Mouse (Mus musculus): Measurements from ENCODE around the gene Mink1. TPM values are rescaled to one million over a fixed set of nuclear protein-coding genes. Genes with fewer than 3 reads are reported as not detected.

Gene Mink1
- total and polyA plus RNA-seq, 2 experiments from 2014 or later: 5.0 to 20.4 TPM

DNA sequence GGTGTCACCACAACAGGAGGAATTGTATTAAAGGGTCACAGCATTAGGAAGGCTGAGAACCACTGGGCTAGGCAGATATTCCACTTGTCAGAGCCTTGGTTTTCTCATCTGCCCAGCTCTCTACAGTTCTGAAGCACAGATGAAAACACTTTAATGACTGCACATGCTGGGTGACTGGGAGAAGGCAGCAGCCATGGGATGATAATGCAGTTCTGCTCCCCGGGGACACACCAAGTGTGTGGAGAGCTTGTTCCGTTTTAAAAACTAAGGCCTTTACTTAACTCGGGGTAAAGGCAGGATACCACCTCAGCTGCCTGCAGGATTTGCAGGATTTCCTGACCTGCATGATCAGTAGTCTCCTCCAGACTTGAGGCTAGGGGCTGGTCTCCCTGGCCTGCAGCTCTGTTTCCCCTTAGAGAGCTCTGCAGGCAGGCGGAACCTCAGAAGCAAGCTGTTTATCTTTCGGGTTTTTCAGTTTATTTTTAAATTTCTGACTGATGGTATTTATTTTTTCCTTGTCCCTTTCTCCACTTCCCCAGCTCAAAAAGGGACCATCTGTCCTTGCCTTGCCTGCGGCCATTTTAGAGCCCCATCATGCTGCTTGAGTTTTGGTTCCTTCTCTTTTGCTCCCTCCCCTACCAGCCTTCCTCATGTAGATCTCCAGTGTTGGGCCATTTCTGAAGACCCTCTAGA lies 20.5 kb downstream of the Mink1 start:
- TF ChIP-seq EP300 (IDR thresholded peaks at IDR 0.05; ENCODE audit: low read depth) (no peak), CTCF (IDR thresholded peaks at IDR 0.05; ENCODE audit: low read depth) (no peak)
- Histone ChIP-seq H3K4me2 (ENCODE audit: low read depth, low read length) (no peak overlapping the region), H3K9ac (replicated peaks; ENCODE audit: low read depth, low read length) (no peak overlapping the region), H3K4me3 (ENCODE audit: low read depth, low read length) (no peak overlapping the region), H3K36me3 (replicated peaks; ENCODE audit: control insufficient read depth, insufficient read depth, low read length) (no peaks in the 10 kb centered on the region), H3K4me1 (ENCODE audit: control insufficient read depth, insufficient read depth) (peaks cover 36% of the 10 kb centered on the region), H3K27me3 (ENCODE audit: control insufficient read depth, insufficient read depth, low read length) (no peaks in the 10 kb centered on the region), H3K27ac (ENCODE audit: low read depth) (peak overlapping the region; percentile 47), H3K9me3 (replicated peaks; ENCODE audit: control insufficient read depth, low read length) (no peaks in the 10 kb centered on the region)
- DNase-seq (ENCODE audit: low spot score) (no peak), ATAC-seq (ENCODE audit: insufficient read depth, low read depth) (0 out of 2 replicates have a peak, but pooled peaks have one; percentile 15)
- 40% methylated on average over 6 of the region's 6 CpGs for WGBS

DNA sequence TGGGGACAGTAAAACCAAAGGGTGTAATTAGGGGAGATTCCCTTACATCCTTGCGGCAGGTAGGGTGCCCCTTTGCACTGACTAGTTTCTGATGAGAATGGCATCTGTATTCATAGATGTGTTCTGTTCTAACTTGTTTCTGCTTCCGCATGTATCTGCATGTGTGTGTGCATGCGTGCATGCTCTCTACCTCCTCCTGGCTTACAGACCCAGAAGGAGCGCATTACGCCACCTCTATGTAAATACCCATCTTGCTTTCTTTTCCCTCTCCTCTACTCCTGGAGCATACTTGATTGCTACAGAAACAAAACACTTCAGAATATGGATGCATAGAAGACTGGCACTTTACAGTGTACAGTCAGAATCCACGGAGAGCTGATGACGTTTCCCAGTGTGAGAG lies 21.1 kb downstream of the Mink1 start:
- TF ChIP-seq CTCF (IDR thresholded peaks at IDR 0.05; ENCODE audit: low read depth) (no peak), EP300 (IDR thresholded peaks at IDR 0.05; ENCODE audit: low read depth) (no peak)
- DNase-seq (ENCODE audit: low spot score): no peak
- peaks cover 36% of the 10 kb centered on the region for H3K4me1 ChIP-seq (ENCODE audit: control insufficient read depth, insufficient read depth)

DNA sequence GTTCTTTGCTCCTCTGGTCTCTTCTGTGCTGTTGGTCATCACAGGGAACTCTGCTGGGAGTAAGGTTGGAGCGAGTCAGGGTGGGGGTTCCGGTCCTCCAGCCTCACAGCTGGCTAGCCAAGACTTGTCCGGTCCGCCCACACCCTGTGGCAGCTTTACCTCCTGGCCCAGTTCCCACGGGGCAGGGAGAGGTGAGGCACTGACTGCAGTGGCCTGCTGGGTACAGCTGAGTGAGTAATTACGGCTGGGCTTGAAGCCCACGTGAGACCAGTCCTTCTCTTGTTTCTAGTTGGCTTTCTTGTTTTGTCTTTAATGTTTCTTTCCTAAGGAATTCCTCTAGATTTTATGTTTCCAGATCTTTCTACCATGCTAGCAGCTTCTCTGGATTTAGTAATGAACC lies 22.8 kb downstream of the Mink1 start:
- Histone ChIP-seq H3K4me1 (ENCODE audit: control insufficient read depth, insufficient read depth) (peaks cover 34% of the 10 kb centered on the region), H3K9ac (replicated peaks; ENCODE audit: low read depth, low read length) (no peak overlapping the region), H3K36me3 (replicated peaks; ENCODE audit: control insufficient read depth, insufficient read depth, low read length) (no peaks in the 10 kb centered on the region), H3K27ac (ENCODE audit: low read depth) (peak overlapping the region; percentile 32), H3K27me3 (ENCODE audit: control insufficient read depth, insufficient read depth, low read length) (no peaks in the 10 kb centered on the region), H3K4me2 (ENCODE audit: low read depth, low read length) (no peak overlapping the region), H3K9me3 (replicated peaks; ENCODE audit: control insufficient read depth, low read length) (no peaks in the 10 kb centered on the region), H3K4me3 (ENCODE audit: low read depth, low read length) (no peak overlapping the region)
- no peak for TF ChIP-seq CTCF (IDR thresholded peaks at IDR 0.05; ENCODE audit: low read depth)
- TF ChIP-seq EP300 (IDR thresholded peaks at IDR 0.05; ENCODE audit: low read depth): no peak
- WGBS: 24% methylated on average over 7 of the region's 7 CpGs
- ATAC-seq (ENCODE audit: insufficient read depth, low read depth): peak; percentile 83
- peak; percentile 45 for DNase-seq (ENCODE audit: low spot score)

More for the DNA sequence above, 21.1 kb downstream of the Mink1 start:
- Histone ChIP-seq H3K27me3 (ENCODE audit: control insufficient read depth, insufficient read depth, low read length) (no peaks in the 10 kb centered on the region), H3K36me3 (replicated peaks; ENCODE audit: control insufficient read depth, insufficient read depth, low read length) (no peaks in the 10 kb centered on the region), H3K27ac (ENCODE audit: low read depth) (peak overlapping the region; percentile 47; the same call in 1 of the 2 replicates), H3K4me3 (ENCODE audit: low read depth, low read length) (no peak overlapping the region), H3K4me2 (ENCODE audit: low read depth, low read length) (no peak overlapping the region), H3K9me3 (replicated peaks; ENCODE audit: control insufficient read depth, low read length) (no peaks in the 10 kb centered on the region), H3K9ac (replicated peaks; ENCODE audit: low read depth, low read length) (no peak overlapping the region)
- WGBS: 84% methylated on average over 7 of the region's 7 CpGs
- no peak for ATAC-seq (ENCODE audit: insufficient read depth, low read depth)

DNA sequence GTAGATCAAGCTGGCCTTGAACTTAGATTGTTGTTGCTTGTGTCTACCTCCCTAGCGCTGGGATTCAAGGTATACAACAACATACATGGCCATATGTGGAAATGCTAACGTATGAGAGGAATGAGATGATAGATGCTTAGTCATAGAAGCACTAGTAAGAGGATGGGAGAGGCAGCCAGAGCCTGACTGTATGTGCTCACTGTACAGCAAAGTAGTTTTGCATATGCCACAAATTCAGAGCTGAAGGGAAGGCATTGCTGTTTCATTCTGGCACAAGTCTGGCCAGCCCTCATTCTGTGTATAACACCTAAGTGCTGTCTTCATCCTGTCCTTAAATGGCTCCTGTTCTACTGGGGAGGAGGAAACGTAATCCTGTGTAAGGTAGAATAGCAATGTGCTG lies 23.6 kb downstream of the Mink1 start:
- H3K27me3 ChIP-seq (ENCODE audit: control insufficient read depth, insufficient read depth, low read length): no peaks in the 10 kb centered on the region
- no peak for TF ChIP-seq CTCF (IDR thresholded peaks at IDR 0.05; ENCODE audit: low read depth)
- TF ChIP-seq EP300 (IDR thresholded peaks at IDR 0.05; ENCODE audit: low read depth): no peak
- H3K36me3 ChIP-seq (replicated peaks; ENCODE audit: control insufficient read depth, insufficient read depth, low read length): no peaks in the 10 kb centered on the region
- no peak overlapping the region for H3K27ac ChIP-seq (ENCODE audit: low read depth)
- no peak for DNase-seq (ENCODE audit: low spot score)
- 82% methylated on average over 3 of the region's 3 CpGs for WGBS
- H3K4me3 ChIP-seq (ENCODE audit: low read depth, low read length): no peak overlapping the region
- no peak overlapping the region for H3K4me2 ChIP-seq (ENCODE audit: low read depth, low read length)
- H3K4me1 ChIP-seq (ENCODE audit: control insufficient read depth, insufficient read depth): peaks cover 29% of the 10 kb centered on the region
- H3K9ac ChIP-seq (replicated peaks; ENCODE audit: low read depth, low read length): no peak overlapping the region
- no peak for ATAC-seq (ENCODE audit: insufficient read depth, low read depth)
- H3K9me3 ChIP-seq (replicated peaks; ENCODE audit: control insufficient read depth, low read length): no peaks in the 10 kb centered on the region

DNA sequence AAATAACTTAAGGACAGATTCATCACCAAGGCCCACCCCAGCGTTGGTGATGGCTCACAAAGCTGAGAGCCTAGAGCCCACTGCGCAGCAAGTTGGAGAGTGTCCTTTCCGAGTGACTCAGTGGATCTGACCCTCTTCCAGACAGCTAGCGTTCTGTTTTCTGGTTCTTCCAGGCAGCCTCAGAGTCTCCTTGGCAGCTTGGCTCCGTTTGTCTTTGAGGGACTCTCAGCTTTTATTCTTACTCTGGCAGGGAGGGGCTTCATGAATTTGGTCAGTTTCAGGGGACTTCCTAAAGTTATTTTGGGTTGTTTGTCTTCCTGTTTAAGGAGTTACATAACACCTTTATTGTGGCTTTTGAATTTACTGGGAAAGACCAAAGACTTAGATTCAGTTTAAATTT lies 24.3 kb downstream of the Mink1 start:
- Histone ChIP-seq H3K27ac (ENCODE audit: low read depth) (no peak overlapping the region), H3K4me3 (ENCODE audit: low read depth, low read length) (no peak overlapping the region), H3K9ac (replicated peaks; ENCODE audit: low read depth, low read length) (no peak overlapping the region), H3K36me3 (replicated peaks; ENCODE audit: control insufficient read depth, insufficient read depth, low read length) (no peaks in the 10 kb centered on the region), H3K9me3 (replicated peaks; ENCODE audit: control insufficient read depth, low read length) (no peaks in the 10 kb centered on the region), H3K4me2 (ENCODE audit: low read depth, low read length) (no peak overlapping the region), H3K4me1 (ENCODE audit: control insufficient read depth, insufficient read depth) (peaks cover 27% of the 10 kb centered on the region), H3K27me3 (ENCODE audit: control insufficient read depth, insufficient read depth, low read length) (no peaks in the 10 kb centered on the region)
- ATAC-seq (ENCODE audit: insufficient read depth, low read depth) (no peak), DNase-seq (ENCODE audit: low spot score) (no peak)
- 72% methylated on average over 5 of the region's 5 CpGs for WGBS
- TF ChIP-seq EP300 (IDR thresholded peaks at IDR 0.05; ENCODE audit: low read depth) (no peak), CTCF (IDR thresholded peaks at IDR 0.05; ENCODE audit: low read depth) (no peak)

- H3K9me3 ChIP-seq (replicated peaks; ENCODE audit: control insufficient read depth, low read length): no peaks in the 10 kb centered on the region
- no peak overlapping the region for H3K27ac ChIP-seq (ENCODE audit: low read depth)
- WGBS: 94% methylated on average over 1 of the region's 1 CpGs
- H3K9ac ChIP-seq (replicated peaks; ENCODE audit: low read depth, low read length): no peak overlapping the region
- no peaks in the 10 kb centered on the region for H3K4me1 ChIP-seq (ENCODE audit: control insufficient read depth, insufficient read depth)
- H3K4me3 ChIP-seq (ENCODE audit: low read depth, low read length): no peak overlapping the region
- TF ChIP-seq EP300 (IDR thresholded peaks at IDR 0.05; ENCODE audit: low read depth) (no peak), CTCF (IDR thresholded peaks at IDR 0.05; ENCODE audit: low read depth) (no peak)
- H3K4me2 ChIP-seq (ENCODE audit: low read depth, low read length): no peak overlapping the region
- no peaks in the 10 kb centered on the region for H3K36me3 ChIP-seq (replicated peaks; ENCODE audit: control insufficient read depth, insufficient read depth, low read length)
- DNase-seq (ENCODE audit: low spot score) (no peak), ATAC-seq (ENCODE audit: insufficient read depth, low read depth) (no peak)
- H3K27me3 ChIP-seq (ENCODE audit: control insufficient read depth, insufficient read depth, low read length): no peaks in the 10 kb centered on the region
Measured at GRCm38 (mm10) chr11:70591733-70592132, 29.1 kb downstream of the Mink1 start.

All from heart, postnatal 0 days (tissue).